Mouse (Mus musculus): ENCODE data around the gene Mical1. TPM values are rescaled to one million over a fixed set of nuclear protein-coding genes. Genes with fewer than 3 reads are reported as not detected.

The Mical1 gene
- polyA plus RNA-seq, 1 experiment: 130 TPM

DNA sequence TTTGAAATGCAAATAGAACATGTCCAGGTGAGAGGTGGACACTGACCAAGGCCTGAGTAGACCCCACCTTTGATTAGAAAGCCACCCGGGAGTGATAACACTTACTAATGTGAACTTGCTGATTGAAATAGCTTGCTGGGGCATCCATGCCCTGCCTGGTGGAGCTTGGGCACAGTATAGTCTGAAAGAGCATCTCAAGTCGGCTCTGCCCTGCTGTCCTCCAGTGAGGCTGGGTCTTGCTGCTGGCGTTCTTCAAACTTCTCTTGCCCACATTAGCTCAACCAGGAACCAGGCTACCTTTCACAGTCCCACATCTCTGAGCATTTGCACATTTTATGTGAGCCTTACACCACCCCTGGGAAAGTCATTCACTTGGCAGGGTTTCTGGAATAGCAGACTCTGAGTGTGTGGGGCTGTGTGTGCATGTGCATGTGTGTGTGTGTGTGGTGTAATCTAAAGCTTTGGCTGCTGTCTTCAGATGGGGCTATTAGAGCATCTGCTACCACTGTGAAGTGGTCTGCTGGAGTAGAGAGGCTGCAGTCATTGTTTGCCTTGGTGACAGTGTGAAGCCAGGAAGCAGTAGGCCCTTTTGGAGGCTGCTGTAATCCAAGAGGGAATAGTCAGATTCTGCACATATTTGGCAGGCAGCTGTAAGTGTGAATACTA, 14.9 kb upstream of the Mical1 start:
- no peak for TF ChIP-seq CTCF (IDR thresholded peaks at IDR 0.05; ENCODE audit: extremely low read depth, insufficient read depth, insufficient read length, insufficient replicate concordance)
- no peaks in the 10 kb centered on the region for H3K27me3 ChIP-seq (ENCODE audit: control insufficient read depth, insufficient read depth, low read length)
- no peak overlapping the region for H3K27ac ChIP-seq (ENCODE audit: insufficient read depth, low read length)
- 97% methylated on average over 3 of the region's 3 CpGs for WGBS
- DNase-seq (ENCODE audit: low read depth in 1 of 2, low spot score in 2 of 2): no peak
- H3K4me1 ChIP-seq (ENCODE audit: control insufficient read depth, insufficient read depth, insufficient read length): no peaks in the 10 kb centered on the region
- H3K36me3 ChIP-seq (ENCODE audit: control insufficient read depth, insufficient read depth, low read length): peaks cover 32% of the 10 kb centered on the region
- H3K4me3 ChIP-seq (ENCODE audit: extremely low read depth, insufficient read depth, insufficient read length): no peak overlapping the region

DNA sequence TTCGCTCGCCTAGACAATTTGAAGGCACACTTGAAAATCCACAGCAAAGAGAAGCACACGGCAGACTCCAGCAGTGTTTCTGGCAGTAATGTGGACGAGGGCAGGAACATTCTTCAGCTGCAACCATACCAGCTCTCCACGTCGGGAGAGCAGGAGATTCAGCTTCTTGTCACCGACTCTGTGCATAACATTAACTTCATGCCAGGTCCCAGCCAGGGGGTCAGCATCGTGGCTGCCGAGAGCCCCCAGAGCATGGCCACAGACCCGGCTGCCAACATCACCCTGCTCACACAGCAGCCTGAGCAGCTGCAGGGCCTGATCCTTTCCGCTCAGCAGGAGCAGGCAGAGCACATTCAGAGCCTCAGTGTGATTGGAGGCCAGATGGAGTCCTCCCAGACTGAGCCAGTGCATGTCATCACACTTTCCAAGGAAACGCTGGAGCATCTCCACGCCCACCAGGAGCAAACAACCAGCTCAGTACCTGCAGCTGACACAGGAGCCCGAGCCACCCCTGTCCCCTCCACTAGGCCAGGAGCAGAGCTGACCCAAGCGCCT, 11.6 kb upstream of the Mical1 start:
- H3K36me3 ChIP-seq (ENCODE audit: control insufficient read depth, insufficient read depth, low read length): peaks cover 19% of the 10 kb centered on the region
- no peak for TF ChIP-seq CTCF (IDR thresholded peaks at IDR 0.05; ENCODE audit: extremely low read depth, insufficient read depth, insufficient read length, insufficient replicate concordance)
- no peak for TF ChIP-seq POLR2A (IDR thresholded peaks at IDR 0.05; ENCODE audit: low read depth, low read length)
- 91% methylated on average over 15 of the region's 15 CpGs for WGBS

DNA sequence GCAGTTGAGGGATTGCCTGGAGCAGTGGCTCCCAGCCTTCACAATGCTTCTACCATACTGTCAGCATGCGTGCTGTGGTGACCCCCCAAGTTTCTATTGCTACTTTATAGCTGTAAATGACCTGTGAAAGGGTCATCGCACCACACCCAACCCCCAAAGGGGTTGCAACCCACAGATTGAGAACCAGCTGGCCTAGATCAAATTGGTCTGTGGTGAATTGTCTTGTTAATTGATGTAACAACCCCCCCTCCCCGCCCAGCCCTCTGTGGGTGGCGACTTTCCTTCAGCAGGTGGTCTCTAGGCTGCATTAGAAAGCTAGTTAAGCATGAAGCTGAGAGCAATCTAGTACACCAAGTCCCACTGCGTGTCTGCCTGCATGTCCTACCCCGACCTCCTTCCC, 8.8 kb upstream of the Mical1 start:
- Histone ChIP-seq H3K36me3 (ENCODE audit: control insufficient read depth, insufficient read depth, low read length) (peaks cover 16% of the 10 kb centered on the region), H3K27me3 (ENCODE audit: control insufficient read depth, insufficient read depth, low read length) (no peaks in the 10 kb centered on the region), H3K4me1 (ENCODE audit: control insufficient read depth, insufficient read depth, insufficient read length) (no peaks in the 10 kb centered on the region), H3K4me3 (ENCODE audit: extremely low read depth, insufficient read depth, insufficient read length) (no peak overlapping the region), H3K27ac (ENCODE audit: insufficient read depth, low read length) (no peak overlapping the region)
- no peak for DNase-seq (ENCODE audit: low read depth in 1 of 2, low spot score in 2 of 2)
- 91% methylated on average over 6 of the region's 6 CpGs for WGBS
- no peak for TF ChIP-seq POLR2A (IDR thresholded peaks at IDR 0.05; ENCODE audit: low read depth, low read length)

More for the DNA sequence above, 11.6 kb upstream of the Mical1 start:
- DNase-seq (ENCODE audit: low read depth in 1 of 2, low spot score in 2 of 2): no peak
- no peaks in the 10 kb centered on the region for H3K27me3 ChIP-seq (ENCODE audit: control insufficient read depth, insufficient read depth, low read length)
- H3K4me3 ChIP-seq (ENCODE audit: extremely low read depth, insufficient read depth, insufficient read length): no peak overlapping the region
- H3K27ac ChIP-seq (ENCODE audit: insufficient read depth, low read length): no peak overlapping the region
- H3K4me1 ChIP-seq (ENCODE audit: control insufficient read depth, insufficient read depth, insufficient read length): no peaks in the 10 kb centered on the region

DNA sequence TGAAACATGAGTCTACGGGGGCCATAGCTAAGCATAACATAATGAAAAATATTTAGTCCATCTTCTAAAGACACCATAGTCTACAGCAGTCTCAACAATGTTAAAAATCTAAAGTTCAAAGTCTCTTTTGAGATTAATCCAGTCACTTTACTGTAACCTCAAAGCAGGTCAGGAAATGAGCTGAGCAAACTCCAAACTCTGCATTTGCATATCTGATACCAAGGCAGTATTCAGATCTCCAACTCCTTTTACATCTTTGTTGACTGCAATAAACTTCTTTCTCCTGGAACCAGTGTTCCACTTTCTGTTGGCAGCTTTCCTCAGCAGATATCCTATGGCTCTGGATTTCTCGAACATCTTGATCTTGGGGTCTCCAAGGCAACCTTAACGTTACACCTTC, 5.4 kb upstream of the Mical1 start:
- TF ChIP-seq POLR2A (IDR thresholded peaks at IDR 0.05; ENCODE audit: low read depth, low read length): no peak
- no peak for TF ChIP-seq CTCF (IDR thresholded peaks at IDR 0.05; ENCODE audit: extremely low read depth, insufficient read depth, insufficient read length, insufficient replicate concordance)
- no peak overlapping the region for H3K27ac ChIP-seq (ENCODE audit: insufficient read depth, low read length)

DNA sequence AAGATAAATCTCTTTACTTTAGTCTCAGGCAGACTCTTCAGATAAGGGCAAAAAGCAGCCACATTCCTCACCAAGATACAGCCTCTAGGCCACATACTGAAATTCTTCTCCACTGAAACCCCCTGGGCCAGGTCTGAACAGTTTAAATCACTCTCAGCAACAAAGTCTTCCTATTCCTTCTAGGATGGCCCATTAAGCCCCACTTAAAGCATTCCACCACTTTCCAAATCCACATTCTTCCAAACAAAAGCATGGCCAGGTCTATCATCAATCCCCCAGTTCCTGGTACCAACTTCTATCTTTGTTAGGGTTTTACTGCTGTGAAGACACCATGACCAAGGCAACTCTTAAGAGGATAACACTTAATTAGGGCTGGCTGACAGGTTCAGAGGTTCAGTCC, 3.6 kb upstream of the Mical1 start:
- Histone ChIP-seq H3K36me3 (ENCODE audit: control insufficient read depth, insufficient read depth, low read length) (no peaks in the 10 kb centered on the region; the same call in 1 of the 2 replicates), H3K4me1 (ENCODE audit: control insufficient read depth, insufficient read depth, insufficient read length) (peaks cover 18% of the 10 kb centered on the region; the same call in 1 of the 2 replicates), H3K27ac (ENCODE audit: insufficient read depth, low read length) (peak overlapping the region; percentile 76)

More for the DNA sequence above, 5.4 kb upstream of the Mical1 start:
- Histone ChIP-seq H3K4me3 (ENCODE audit: extremely low read depth, insufficient read depth, insufficient read length) (no peak overlapping the region), H3K27me3 (ENCODE audit: control insufficient read depth, insufficient read depth, low read length) (no peaks in the 10 kb centered on the region), H3K36me3 (ENCODE audit: control insufficient read depth, insufficient read depth, low read length) (peaks cover under 1% of the 10 kb centered on the region; the same call in 1 of the 2 replicates), H3K4me1 (ENCODE audit: control insufficient read depth, insufficient read depth, insufficient read length) (peaks cover 18% of the 10 kb centered on the region; the same call in 1 of the 2 replicates)
- no peak for DNase-seq (ENCODE audit: low read depth in 1 of 2, low spot score in 2 of 2)
- WGBS: 85% methylated on average over 3 of the region's 3 CpGs

DNA sequence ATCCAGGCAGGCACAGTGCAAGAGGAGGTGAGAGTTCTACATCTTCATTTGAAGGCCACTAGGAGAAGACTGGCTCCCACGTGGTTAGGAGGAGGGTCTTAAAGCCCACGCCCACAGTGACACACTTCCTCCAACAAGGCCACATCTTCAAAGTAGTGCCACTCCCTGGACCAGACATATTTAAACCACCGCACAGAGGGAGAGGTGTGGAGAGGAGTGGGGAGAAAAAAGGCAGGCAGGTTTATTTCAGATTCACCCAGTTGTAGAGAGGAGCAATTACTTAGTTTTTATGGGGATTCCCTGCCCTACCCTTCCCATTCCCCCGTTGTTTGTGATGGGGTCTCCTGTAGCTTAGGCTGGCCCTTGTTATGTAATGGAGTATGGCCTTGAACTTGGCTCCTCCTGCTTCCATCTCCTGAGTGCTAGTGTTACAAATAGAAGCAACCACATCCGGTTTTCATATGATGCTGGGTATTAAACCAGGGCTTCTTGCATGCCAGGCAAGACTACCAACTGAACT, 3.1 kb upstream of the Mical1 start:
- TF ChIP-seq CTCF (IDR thresholded peaks at IDR 0.05; ENCODE audit: extremely low read depth, insufficient read depth, insufficient read length, insufficient replicate concordance): no peak
- no peak for TF ChIP-seq POLR2A (IDR thresholded peaks at IDR 0.05; ENCODE audit: low read depth, low read length)
- Histone ChIP-seq H3K27ac (ENCODE audit: insufficient read depth, low read length) (peak overlapping the region; percentile 76), H3K36me3 (ENCODE audit: control insufficient read depth, insufficient read depth, low read length) (peaks cover under 1% of the 10 kb centered on the region; the same call in 1 of the 2 replicates), H3K4me3 (ENCODE audit: extremely low read depth, insufficient read depth, insufficient read length) (no peak overlapping the region), H3K4me1 (ENCODE audit: control insufficient read depth, insufficient read depth, insufficient read length) (peaks cover 23% of the 10 kb centered on the region; the same call in 1 of the 2 replicates), H3K27me3 (ENCODE audit: control insufficient read depth, insufficient read depth, low read length) (no peaks in the 10 kb centered on the region)
- WGBS: 42% methylated on average over 5 of the region's 5 CpGs
- no peak for DNase-seq (ENCODE audit: low read depth in 1 of 2, low spot score in 2 of 2)

More for the DNA sequence above, 3.6 kb upstream of the Mical1 start:
- TF ChIP-seq POLR2A (IDR thresholded peaks at IDR 0.05; ENCODE audit: low read depth, low read length) (no peak), CTCF (IDR thresholded peaks at IDR 0.05; ENCODE audit: extremely low read depth, insufficient read depth, insufficient read length, insufficient replicate concordance) (no peak)
- H3K4me3 ChIP-seq (ENCODE audit: extremely low read depth, insufficient read depth, insufficient read length): no peak overlapping the region
- no peak for DNase-seq (ENCODE audit: low read depth in 1 of 2, low spot score in 2 of 2)
- no peaks in the 10 kb centered on the region for H3K27me3 ChIP-seq (ENCODE audit: control insufficient read depth, insufficient read depth, low read length)
